Mouse (Mus musculus) liver, postnatal 0 days (tissue): Measurements from ENCODE around the gene Ogfr. TPM values are rescaled to one million over a fixed set of nuclear protein-coding genes. Genes with fewer than 3 reads are reported as not detected.
A peak's percentile ranks its signal among the peaks of the same experiment; 100 is the strongest.

Experiments used
- ATAC-seq: fragments of 200-750 bp; cut with Nextera tagmentation; 2 replicates; pipeline ENCODE4 v1.8.0; 2017; ENCODE audit warnings: mild to moderate bottlenecking, moderate library complexity
- DNase-seq: peaks from one replicate; pipeline ENCODE4 v3.0.0-alpha.2; 2016
- H3K27ac ChIP-seq: fragments of 300-500 bp; sonication (generic); 2 replicates; pipeline ENCODE4 v1.5.1; 2014; ENCODE audit warnings: antibody characterized with exemption, moderate library complexity, mild to moderate bottlenecking, low read depth
- H3K27me3 ChIP-seq: fragments of 300-500 bp; sonication (generic); 2 replicates; pipeline ENCODE4 v1.6.1; 2014; ENCODE audit warnings: low read length, control low read depth, mixed read lengths; ENCODE audit not compliant: insufficient read depth
- H3K36me3 ChIP-seq: fragments of 300-500 bp; sonication (generic); replicated peaks from 2 replicates; pipeline ENCODE4 v1.6.1; 2014; ENCODE audit warnings: mild to moderate bottlenecking, control low read depth, low read length, moderate library complexity, mixed read lengths; ENCODE audit not compliant: insufficient read depth
- H3K4me1 ChIP-seq: fragments of 300-500 bp; sonication (generic); 2 replicates; pipeline ENCODE4 v1.6.1; 2014; ENCODE audit warnings: antibody characterized with exemption, mild to moderate bottlenecking, control low read depth; ENCODE audit not compliant: insufficient read depth
- H3K4me2 ChIP-seq: fragments of 300-500 bp; sonication (generic); 2 replicates; pipeline ENCODE4 v1.6.1; 2014; ENCODE audit warnings: low read depth, mild to moderate bottlenecking, low read length, moderate library complexity, mixed read lengths
- H3K4me3 ChIP-seq: fragments of 300-500 bp; sonication (generic); 2 replicates; pipeline ENCODE4 v1.5.1; 2014; ENCODE audit warnings: low read depth, low read length
- H3K9ac ChIP-seq: fragments of 300-500 bp; sonication (generic); replicated peaks from 2 replicates; pipeline ENCODE4 v1.6.1; 2014; ENCODE audit warnings: mild to moderate bottlenecking, moderate library complexity
- H3K9me3 ChIP-seq: fragments of 300-500 bp; sonication (generic); 2 replicates; pipeline ENCODE4 v1.6.1; 2016; ENCODE audit warnings: mild to moderate bottlenecking, control low read depth, low read length, mixed read lengths
- CTCF ChIP-seq: sonication (generic); IDR thresholded peaks from 2 replicates; pipeline ENCODE4 v1.5.1; 2016; ENCODE audit warnings: antibody characterized with exemption, low read depth
- EP300 ChIP-seq: IDR thresholded peaks from 2 replicates; pipeline ENCODE4 v1.6.1; 2016; ENCODE audit warnings: antibody characterized with exemption, low read depth, mild to moderate bottlenecking
- WGBS: fragments of 180-500 bp; shearing (Covaris S2); extraction: QIAGEN DNeasy Blood & Tissue Kit; methylation state at CpG from one replicate; pipeline ENCODE4 v1.1.7; 2014; ENCODE audit not compliant: insufficient replicate concordance; 5-methylcytosine and 5-hydroxymethylcytosine counted together
- polyA plus RNA-seq: library from polyadenylated mRNA; unstranded; fragments of >200 nt; fragmentation: Nextera tagmentation; extraction: Ambion mirVana; gene quantifications from 2 replicates; pipeline ENCODE4 v1.2.1, GENCODE M21; 2015

Ogfr gene
- polyA plus RNA-seq, 1 experiment from 2014 or later = 22.7 TPM

DNA sequence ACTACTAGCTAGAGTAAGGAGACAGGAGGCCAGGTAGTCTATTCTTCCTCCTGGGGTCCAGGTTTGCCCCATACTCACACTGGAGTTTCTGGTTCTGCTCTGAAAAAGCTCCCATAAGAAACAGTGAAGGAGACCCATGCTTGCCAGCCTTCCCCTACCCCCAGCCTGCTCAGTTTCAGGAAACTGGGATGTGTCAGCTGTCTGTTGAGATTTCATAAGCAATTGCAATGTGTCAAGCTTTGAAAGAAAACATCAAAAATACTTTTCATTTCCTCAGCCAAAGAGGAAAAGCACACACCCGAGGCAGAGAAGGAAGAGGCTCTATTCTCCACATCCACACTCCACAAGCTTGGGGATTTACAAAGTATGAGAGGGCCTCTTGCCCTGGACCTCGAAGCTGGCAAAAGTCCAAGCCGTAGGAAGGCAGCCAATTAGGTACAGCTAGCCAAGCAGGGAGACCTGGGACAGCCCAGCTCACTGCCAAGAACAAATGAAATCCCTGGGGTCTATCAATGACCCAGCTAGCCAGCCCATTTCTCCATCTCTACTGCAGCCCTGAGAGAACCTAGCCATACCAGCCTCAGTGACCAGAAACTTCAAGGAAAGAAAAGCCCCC lies 19.9 kb upstream of the Ogfr start:
- H3K4me3 ChIP-seq = no peak overlapping the region
- no peak overlapping the region for H3K27ac ChIP-seq
- 34% methylated on average over 3 of the region's 3 CpGs for WGBS
- no peak overlapping the region for H3K4me2 ChIP-seq
- H3K27me3 ChIP-seq = 0 out of 2 replicates have a peak, but pooled peaks cover 6% of the 10 kb centered on the region
- TF ChIP-seq EP300 (no peak), CTCF (no peak)
- H3K9ac ChIP-seq = peak overlapping the region; percentile 9; the same call in 1 of the 2 replicates
- no peaks in the 10 kb centered on the region for H3K4me1 ChIP-seq
- ATAC-seq (no peak), DNase-seq (peak; percentile 44)
- H3K9me3 ChIP-seq = no peaks in the 10 kb centered on the region
- H3K36me3 ChIP-seq = no peaks in the 10 kb centered on the region

GRCm38 (mm10) chr2:180576482-180576881 lies 12.6 kb upstream of the Ogfr start:
- 37% methylated on average over 4 of the region's 4 CpGs for WGBS
- peak; percentile 74 for ATAC-seq
- H3K36me3 ChIP-seq = no peaks in the 10 kb centered on the region
- no peak for DNase-seq
- H3K27me3 ChIP-seq = no peaks in the 10 kb centered on the region
- H3K9me3 ChIP-seq = no peaks in the 10 kb centered on the region
- H3K27ac ChIP-seq = no peak overlapping the region
- H3K4me1 ChIP-seq = no peaks in the 10 kb centered on the region
- no peak overlapping the region for H3K4me3 ChIP-seq
- H3K4me2 ChIP-seq = no peak overlapping the region
- TF ChIP-seq CTCF (no peak), EP300 (no peak)
- H3K9ac ChIP-seq = no peak overlapping the region

- TF ChIP-seq EP300 = no peak
- TF ChIP-seq CTCF = peak; percentile 90
- Histone ChIP-seq H3K4me3 (no peak overlapping the region), H3K36me3 (no peaks in the 10 kb centered on the region), H3K4me2 (no peak overlapping the region), H3K9me3 (no peaks in the 10 kb centered on the region), H3K4me1 (peaks cover 12% of the 10 kb centered on the region), H3K27me3 (no peaks in the 10 kb centered on the region), H3K27ac (no peak overlapping the region), H3K9ac (no peak overlapping the region)
- ATAC-seq (no peak), DNase-seq (peak; percentile 85)
- 7% methylated on average over 3 of the region's 3 CpGs for WGBS
Observed at GRCm38 (mm10) chr2:180578686-180579085, 10.4 kb upstream of the Ogfr start.

- Histone ChIP-seq H3K4me1 (peaks cover 16% of the 10 kb centered on the region), H3K27me3 (no peaks in the 10 kb centered on the region), H3K36me3 (peaks cover 10% of the 10 kb centered on the region), H3K9ac (no peak within 1 kb of the TSS), H3K27ac (no peak within 1 kb of the TSS), H3K4me3 (no peak within 1 kb of the TSS), H3K4me2 (no peak within 1 kb of the TSS), H3K9me3 (no peaks in the 10 kb centered on the region)
- 72% methylated on average over 3 of the region's 3 CpGs for WGBS
- no peak for TF ChIP-seq CTCF
- TF ChIP-seq EP300 = no peak
- ATAC-seq (no peak), DNase-seq (no peak)
Observed at GRCm38 (mm10) chr2:180581002-180581401, 8.0 kb upstream of the Ogfr start, which contains the start of gene Mrgbp. Gene Mrgbp, plus strand, starts transcription at chr2:180581304.

DNA sequence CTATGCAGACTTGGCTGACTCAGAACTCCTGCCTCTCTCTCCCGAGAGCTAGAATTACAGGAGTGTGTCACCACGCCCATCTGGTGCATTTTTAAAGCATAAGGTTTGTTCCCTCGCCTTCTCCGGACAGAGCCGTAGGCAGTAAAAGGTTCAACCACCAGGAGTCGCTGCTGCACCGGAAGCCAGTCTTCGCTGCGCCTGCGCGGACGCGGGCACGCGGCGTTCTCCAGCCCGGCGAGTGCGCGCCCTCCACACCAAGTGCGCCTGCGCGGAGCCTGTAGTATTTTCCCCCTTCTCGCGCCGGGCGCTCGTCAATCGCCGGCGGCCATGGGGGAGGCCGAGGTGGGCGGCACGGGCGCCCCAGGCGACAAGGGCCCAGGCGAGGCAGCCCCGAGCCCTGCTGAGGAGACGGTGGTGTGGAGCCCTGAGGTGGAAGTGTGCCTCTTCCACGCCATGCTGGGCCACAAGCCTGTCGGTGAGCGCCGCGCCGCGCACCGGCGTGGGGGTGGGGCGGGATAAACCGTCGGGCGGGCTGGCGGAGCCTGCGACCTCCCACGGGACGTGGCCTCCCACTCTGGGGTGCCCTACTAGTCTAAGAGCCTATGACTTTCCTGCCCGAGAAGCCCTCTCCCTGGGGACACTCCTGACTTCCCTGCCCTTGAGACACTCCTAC lies 6.4 kb upstream of the Ogfr start:
- H3K27ac ChIP-seq = peak overlapping the region; percentile 78
- H3K4me2 ChIP-seq = peak overlapping the region; percentile 99
- DNase-seq (peak; percentile 97), ATAC-seq (peak; percentile 89)
- H3K4me3 ChIP-seq = peak overlapping the region; percentile 94
- TF ChIP-seq EP300 (no peak), CTCF (peak; percentile 99)
- peaks cover 17% of the 10 kb centered on the region for H3K36me3 ChIP-seq
- WGBS = under 1% methylated on average over 57 of the region's 57 CpGs
- H3K9ac ChIP-seq = peak overlapping the region; percentile 97
- H3K4me1 ChIP-seq = peaks cover 16% of the 10 kb centered on the region
- H3K9me3 ChIP-seq = no peaks in the 10 kb centered on the region
- H3K27me3 ChIP-seq = no peaks in the 10 kb centered on the region

DNA sequence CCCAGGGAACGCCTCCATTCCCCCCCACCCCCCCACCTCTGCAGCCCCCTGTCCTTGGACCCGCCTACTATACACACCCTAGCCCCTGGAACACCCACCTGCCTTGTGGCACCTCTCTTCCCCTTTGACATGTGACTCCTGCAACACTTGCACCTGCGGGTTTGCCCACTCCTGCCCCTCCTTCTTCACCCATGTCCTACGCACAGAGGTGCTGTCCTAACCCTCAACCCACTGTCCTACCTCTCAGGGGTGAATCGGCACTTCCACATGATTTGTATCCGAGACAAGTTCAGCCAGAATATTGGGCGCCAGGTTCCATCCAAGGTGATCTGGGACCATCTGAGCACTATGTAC lies 5.9 kb upstream of the Ogfr start:
- no peak for DNase-seq
- TF ChIP-seq CTCF = no peak
- TF ChIP-seq EP300 = no peak
- ATAC-seq = peak; percentile 38
- whole genome bisulfite sequencing = 12% methylated on average over 7 of the region's 7 CpGs
- H3K27me3 ChIP-seq = no peaks in the 10 kb centered on the region
- H3K9ac ChIP-seq = peak overlapping the region; percentile 97
- peaks cover 16% of the 10 kb centered on the region for H3K4me1 ChIP-seq
- peak overlapping the region; percentile 94 for H3K4me3 ChIP-seq
- H3K36me3 ChIP-seq = peaks cover 17% of the 10 kb centered on the region
- no peaks in the 10 kb centered on the region for H3K9me3 ChIP-seq
- peak overlapping the region; percentile 78 for H3K27ac ChIP-seq
- H3K4me2 ChIP-seq = peak overlapping the region; percentile 99
